Mouse (Mus musculus): ENCODE measurements around the gene Pole2. TPM values are rescaled to one million over a fixed set of nuclear protein-coding genes. Genes with fewer than 3 reads are reported as not detected.

Pole2 gene
- polyA plus RNA-seq, 1 experiment, result 10.2 TPM

- peak overlapping the region; percentile 76 for H3K27ac ChIP-seq (ENCODE audit: insufficient read depth, low read depth, low read length)
- H3K4me1 ChIP-seq (ENCODE audit: control insufficient read depth, insufficient read depth, low read length), result peaks cover 4% of the 10 kb centered on the region; the same call in 1 of the 2 replicates
- TF ChIP-seq POLR2A (IDR thresholded peaks at IDR 0.05; ENCODE audit: borderline replicate concordance, low read depth, low read length), result no peak; the same call in 1 of the 2 replicates
- TF ChIP-seq CTCF (IDR thresholded peaks at IDR 0.05; ENCODE audit: low read depth, low read length), result no peak
- peak overlapping the region; percentile 90 for H3K4me3 ChIP-seq (ENCODE audit: insufficient read depth, low read length)
Observed at GRCm38 (mm10) chr12:69241771-69242431, 13.9 kb upstream of the Pole2 start.

DNA sequence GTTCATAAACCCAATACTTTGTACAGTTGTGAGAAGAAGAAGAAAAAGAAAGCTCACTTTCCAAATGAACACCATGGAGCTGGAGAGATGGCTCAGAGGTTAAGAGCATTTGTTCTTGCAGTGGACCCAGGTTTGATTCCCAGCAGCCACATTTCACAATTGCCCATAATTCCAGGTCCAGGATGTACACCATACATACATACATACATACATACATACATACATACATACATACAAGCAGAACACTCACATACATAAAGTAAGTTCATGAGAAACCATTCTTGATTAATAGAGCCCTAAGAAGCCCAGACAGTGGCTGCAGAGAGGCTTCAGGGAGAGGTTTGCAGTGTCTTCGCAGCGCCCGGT lies 13.4 kb upstream of the Pole2 start:
- H3K27ac ChIP-seq (ENCODE audit: insufficient read depth, low read depth, low read length), result peak overlapping the region; percentile 76
- TF ChIP-seq POLR2A (IDR thresholded peaks at IDR 0.05; ENCODE audit: borderline replicate concordance, low read depth, low read length), result no peak
- TF ChIP-seq CTCF (IDR thresholded peaks at IDR 0.05; ENCODE audit: low read depth, low read length), result no peak
- peak overlapping the region; percentile 90 for H3K4me3 ChIP-seq (ENCODE audit: insufficient read depth, low read length)
- H3K4me1 ChIP-seq (ENCODE audit: control insufficient read depth, insufficient read depth, low read length), result peaks cover 4% of the 10 kb centered on the region; the same call in 1 of the 2 replicates

DNA sequence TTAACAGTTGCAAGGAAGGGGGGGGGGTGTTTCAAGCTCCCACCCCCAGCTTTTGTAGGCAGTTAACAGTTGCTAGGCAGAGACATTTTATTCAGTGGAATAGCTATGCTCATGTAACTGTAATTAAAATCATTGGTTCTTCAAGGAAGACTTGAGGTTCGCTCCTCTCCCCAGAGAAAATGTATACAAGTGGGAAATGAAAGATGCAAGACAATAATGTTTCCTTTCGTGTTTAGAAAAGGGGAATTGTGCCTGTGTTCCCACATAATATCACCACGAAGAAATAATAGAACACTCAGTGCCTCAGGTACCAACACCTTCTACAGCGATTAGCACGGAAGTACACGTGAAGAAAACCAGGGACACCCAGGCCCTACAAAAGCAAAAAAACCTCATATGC lies 12.9 kb upstream of the Pole2 start, which contains the start of gene Klhdc1:
Gene Klhdc1 (plus strand): TSS at position 301 of the 400 bp plus-strand sequence.
- TF ChIP-seq POLR2A (IDR thresholded peaks at IDR 0.05; ENCODE audit: borderline replicate concordance, low read depth, low read length) (no peak), CTCF (IDR thresholded peaks at IDR 0.05; ENCODE audit: low read depth, low read length) (no peak)
- H3K4me3 ChIP-seq (ENCODE audit: insufficient read depth, low read length), result peak within 1 kb of the TSS; percentile 90
- peak within 1 kb of the TSS; percentile 76 for H3K27ac ChIP-seq (ENCODE audit: insufficient read depth, low read depth, low read length)
- peaks cover 4% of the 10 kb centered on the region; the same call in 1 of the 2 replicates for H3K4me1 ChIP-seq (ENCODE audit: control insufficient read depth, insufficient read depth, low read length)

DNA sequence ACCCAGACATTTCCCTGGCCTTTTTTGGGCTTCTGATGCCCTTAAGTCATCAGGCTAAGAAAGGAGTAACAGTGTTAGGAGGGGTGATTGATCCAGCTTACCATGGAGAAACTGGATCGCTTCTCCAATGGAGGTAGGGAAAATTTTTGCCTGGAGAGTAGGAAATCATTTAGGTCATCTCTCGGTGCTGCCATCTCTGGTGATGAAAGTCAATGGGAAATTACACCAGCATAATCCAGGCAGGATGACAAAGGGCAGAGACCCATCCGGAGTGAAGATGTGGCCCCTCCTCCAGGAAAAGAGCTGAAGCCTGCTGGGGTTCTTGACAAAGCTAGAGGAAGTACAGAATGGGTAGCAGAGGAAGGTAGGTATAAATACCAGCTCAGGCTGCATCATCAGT lies 10.3 kb upstream of the Pole2 start:
- Histone ChIP-seq H3K27ac (ENCODE audit: insufficient read depth, low read depth, low read length) (no peak overlapping the region), H3K4me1 (ENCODE audit: control insufficient read depth, insufficient read depth, low read length) (peaks cover 4% of the 10 kb centered on the region; the same call in 1 of the 2 replicates), H3K4me3 (ENCODE audit: insufficient read depth, low read length) (no peak overlapping the region)
- no peak for TF ChIP-seq POLR2A (IDR thresholded peaks at IDR 0.05; ENCODE audit: borderline replicate concordance, low read depth, low read length)
- no peak for TF ChIP-seq CTCF (IDR thresholded peaks at IDR 0.05; ENCODE audit: low read depth, low read length)

DNA sequence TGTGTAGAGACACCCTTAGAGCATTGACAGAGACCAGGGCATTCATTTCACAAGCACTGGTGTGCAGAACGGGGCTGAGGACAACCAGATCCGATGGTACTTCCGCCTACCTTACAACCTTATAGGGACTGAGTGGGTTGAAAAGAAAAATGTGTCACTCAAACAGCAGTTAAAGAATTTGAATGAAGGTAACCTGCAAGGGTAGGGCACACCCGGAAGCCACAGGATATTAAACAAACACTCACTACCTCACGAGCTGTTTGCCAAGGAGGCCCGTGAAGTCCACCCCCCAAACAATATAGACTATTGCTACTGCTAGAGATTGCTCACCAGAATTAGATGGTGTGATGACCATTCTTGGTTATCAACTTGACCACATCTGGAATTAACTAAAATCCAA lies 7.8 kb upstream of the Pole2 start:
- no peak overlapping the region for H3K27ac ChIP-seq (ENCODE audit: insufficient read depth, low read depth, low read length)
- no peak for TF ChIP-seq CTCF (IDR thresholded peaks at IDR 0.05; ENCODE audit: low read depth, low read length)
- TF ChIP-seq POLR2A (IDR thresholded peaks at IDR 0.05; ENCODE audit: borderline replicate concordance, low read depth, low read length), result no peak

GRCm38 (mm10) chr12:69229251-69229650 lies 1.3 kb upstream of the Pole2 start:
- TF ChIP-seq CTCF (IDR thresholded peaks at IDR 0.05; ENCODE audit: low read depth, low read length), result 0 out of 2 replicates have a peak, but pooled peaks have one; percentile 14
- TF ChIP-seq POLR2A (IDR thresholded peaks at IDR 0.05; ENCODE audit: borderline replicate concordance, low read depth, low read length), result no peak
- H3K4me3 ChIP-seq (ENCODE audit: insufficient read depth, low read length), result no peak overlapping the region

More for the DNA sequence above, 7.8 kb upstream of the Pole2 start:
- H3K4me3 ChIP-seq (ENCODE audit: insufficient read depth, low read length), result no peak overlapping the region
- no peaks in the 10 kb centered on the region; the same call in 1 of the 2 replicates for H3K4me1 ChIP-seq (ENCODE audit: control insufficient read depth, insufficient read depth, low read length)

DNA sequence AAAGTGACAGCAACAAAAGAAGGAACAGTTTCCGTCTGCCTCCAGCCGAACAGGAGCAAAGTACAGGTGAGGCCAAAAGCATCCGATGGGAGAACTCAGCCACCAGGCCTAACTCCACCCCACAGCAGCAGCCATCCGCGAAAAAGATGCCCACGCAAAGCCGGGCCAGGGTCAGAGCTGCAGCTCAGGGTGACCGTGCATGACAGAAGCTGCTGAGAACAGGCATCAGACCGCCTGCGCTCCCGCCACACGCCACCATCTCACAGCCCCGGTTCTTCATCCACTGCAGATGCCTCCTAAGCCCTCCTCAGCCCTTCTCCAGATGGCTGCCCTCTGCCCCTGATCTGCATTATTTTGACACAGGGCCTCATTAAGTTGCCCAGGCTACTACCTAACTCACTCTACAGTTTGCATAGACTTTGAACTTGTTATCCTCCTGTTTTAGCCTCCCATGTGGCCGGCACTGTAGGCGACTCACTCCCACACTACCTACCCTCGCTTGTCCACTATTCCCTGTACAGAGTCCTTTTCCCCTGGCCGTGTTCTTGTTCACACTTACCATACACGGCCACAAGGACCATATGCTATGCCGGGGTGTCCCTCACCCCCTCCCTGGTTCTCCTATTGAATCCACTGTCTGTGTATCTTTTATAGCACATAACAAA lies 7.2 kb downstream of the Pole2 start:
- Histone ChIP-seq H3K4me1 (ENCODE audit: control insufficient read depth, insufficient read depth, low read length) (peaks cover 7% of the 10 kb centered on the region), H3K27ac (ENCODE audit: insufficient read depth, low read depth, low read length) (no peak overlapping the region), H3K4me3 (ENCODE audit: insufficient read depth, low read length) (no peak overlapping the region)
- TF ChIP-seq POLR2A (IDR thresholded peaks at IDR 0.05; ENCODE audit: borderline replicate concordance, low read depth, low read length), result no peak
- TF ChIP-seq CTCF (IDR thresholded peaks at IDR 0.05; ENCODE audit: low read depth, low read length), result no peak

More at GRCm38 (mm10) chr12:69229251-69229650, 1.3 kb upstream of the Pole2 start:
- no peak overlapping the region for H3K27ac ChIP-seq (ENCODE audit: insufficient read depth, low read depth, low read length)
- peaks cover 8% of the 10 kb centered on the region; the same call in 1 of the 2 replicates for H3K4me1 ChIP-seq (ENCODE audit: control insufficient read depth, insufficient read depth, low read length)

DNA sequence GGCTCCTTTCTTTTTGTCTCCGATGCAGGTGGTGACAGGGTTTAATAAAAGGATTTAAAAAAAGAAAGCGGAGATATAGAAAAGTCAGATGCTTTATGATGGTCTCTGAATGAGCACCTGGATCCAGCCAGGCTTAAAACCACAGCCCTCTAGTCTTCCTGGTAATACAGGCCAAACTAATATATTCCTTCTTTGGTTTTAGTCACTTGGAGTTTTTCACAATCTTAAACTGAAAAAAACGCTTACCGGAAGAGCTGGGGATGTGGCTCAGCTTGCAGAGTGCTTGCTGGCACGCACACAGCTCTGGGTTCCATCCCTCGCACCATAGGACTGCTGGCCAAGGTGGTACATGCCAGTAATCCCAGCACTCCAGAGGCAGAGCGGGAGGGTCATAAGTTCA lies 11.4 kb downstream of the Pole2 start:
- Histone ChIP-seq H3K4me3 (ENCODE audit: insufficient read depth, low read length) (no peak overlapping the region), H3K4me1 (ENCODE audit: control insufficient read depth, insufficient read depth, low read length) (peaks cover 25% of the 10 kb centered on the region), H3K27ac (ENCODE audit: insufficient read depth, low read depth, low read length) (no peak overlapping the region)
- TF ChIP-seq CTCF (IDR thresholded peaks at IDR 0.05; ENCODE audit: low read depth, low read length) (no peak), POLR2A (IDR thresholded peaks at IDR 0.05; ENCODE audit: borderline replicate concordance, low read depth, low read length) (no peak)

DNA sequence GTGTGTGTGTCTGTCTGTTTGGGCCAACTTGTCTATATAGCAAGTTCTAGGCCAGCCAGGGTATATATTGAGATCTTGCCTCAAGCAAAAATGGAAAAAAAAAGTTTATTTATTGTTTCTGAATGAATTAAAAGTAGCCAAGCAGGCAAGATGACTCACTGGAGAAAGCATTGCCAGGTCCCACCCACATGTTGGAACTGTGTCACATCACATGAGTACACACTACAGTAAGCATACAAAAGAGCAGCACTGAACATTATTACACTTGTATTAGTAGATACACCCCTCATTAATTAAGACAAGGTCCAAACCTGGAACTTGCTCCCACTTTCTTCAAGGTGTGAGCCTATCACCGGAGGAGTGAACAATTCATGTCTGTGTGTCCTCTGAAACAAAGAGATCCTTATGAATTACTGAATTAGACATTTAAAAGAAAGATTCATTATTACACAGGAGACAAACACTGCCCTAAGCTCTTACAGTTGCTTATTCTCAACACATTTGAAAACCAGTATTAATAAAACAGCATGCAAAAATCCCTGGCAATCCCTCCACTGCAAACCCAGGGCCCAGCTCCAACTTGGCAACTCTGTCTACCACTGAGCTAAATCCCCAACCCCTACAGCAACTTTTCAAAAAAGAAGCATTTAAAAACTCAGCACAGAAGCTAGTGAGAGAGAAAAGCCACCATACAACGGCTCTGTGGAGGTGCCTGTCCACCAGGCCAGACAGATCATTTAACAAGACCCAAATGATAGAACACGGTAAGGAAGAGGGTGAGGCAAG lies 12.8 kb downstream of the Pole2 start:
- no peak for TF ChIP-seq CTCF (IDR thresholded peaks at IDR 0.05; ENCODE audit: low read depth, low read length)
- no peak for TF ChIP-seq POLR2A (IDR thresholded peaks at IDR 0.05; ENCODE audit: borderline replicate concordance, low read depth, low read length)

More for the DNA sequence above, 12.8 kb downstream of the Pole2 start:
- H3K27ac ChIP-seq (ENCODE audit: insufficient read depth, low read depth, low read length), result peak overlapping the region; percentile 7; the same call in 1 of the 2 replicates
- H3K4me3 ChIP-seq (ENCODE audit: insufficient read depth, low read length), result no peak overlapping the region
- H3K4me1 ChIP-seq (ENCODE audit: control insufficient read depth, insufficient read depth, low read length), result peaks cover 25% of the 10 kb centered on the region
